Mouse (Mus musculus): ENCODE measurements around the gene Olfm2.
"Not testable (repeated sequence)": the region's sequence is repeated elsewhere in the genome, so short reads cannot be mapped to it uniquely, and the experiment has no call there.

Olfm2 gene

GRCm38 (mm10) chr9:20696107-20696712 lies 49.9 kb downstream of the Olfm2 start:
- no peak for DNase-seq (ENCODE audit: low spot score)

DNA sequence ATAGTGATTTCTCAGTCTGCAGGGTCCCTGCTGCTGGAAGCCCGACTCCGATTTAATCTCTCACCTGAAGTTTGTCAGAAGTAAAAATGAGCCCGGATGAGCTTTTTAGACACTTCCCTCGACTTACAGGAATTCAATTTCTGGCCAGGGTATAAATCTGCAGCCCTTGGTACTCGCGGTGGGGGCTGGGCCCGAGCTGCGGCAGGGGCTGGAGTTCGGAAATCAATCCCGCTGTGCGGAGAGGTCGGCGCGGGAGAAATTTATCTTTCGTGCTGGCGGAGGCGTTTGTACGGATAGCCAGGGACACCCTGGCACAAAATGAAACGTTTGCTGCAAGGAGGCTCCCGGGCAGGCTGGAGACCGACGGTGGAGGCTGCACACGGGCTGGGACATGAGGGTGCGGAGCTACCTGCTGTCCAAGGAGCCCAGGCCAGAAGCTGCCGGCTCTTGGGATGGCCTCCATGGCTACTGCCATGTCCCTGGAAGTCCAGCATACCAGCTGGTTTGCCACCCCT lies 51.4 kb downstream of the Olfm2 start:
- no peak for DNase-seq (ENCODE audit: low spot score)

- no peak for DNase-seq (ENCODE audit: low spot score)
These were observed 53.3 kb downstream of the Olfm2 start for GRCm38 (mm10) chr9:20692863-20693262.

GRCm38 (mm10) chr9:20690449-20690848 lies 55.7 kb downstream of the Olfm2 start:
- DNase-seq (ENCODE audit: low spot score), result not testable (repeated sequence)

GRCm38 (mm10) chr9:20689913-20690312 lies 56.2 kb downstream of the Olfm2 start:
- DNase-seq (ENCODE audit: low spot score), result no peak

DNA sequence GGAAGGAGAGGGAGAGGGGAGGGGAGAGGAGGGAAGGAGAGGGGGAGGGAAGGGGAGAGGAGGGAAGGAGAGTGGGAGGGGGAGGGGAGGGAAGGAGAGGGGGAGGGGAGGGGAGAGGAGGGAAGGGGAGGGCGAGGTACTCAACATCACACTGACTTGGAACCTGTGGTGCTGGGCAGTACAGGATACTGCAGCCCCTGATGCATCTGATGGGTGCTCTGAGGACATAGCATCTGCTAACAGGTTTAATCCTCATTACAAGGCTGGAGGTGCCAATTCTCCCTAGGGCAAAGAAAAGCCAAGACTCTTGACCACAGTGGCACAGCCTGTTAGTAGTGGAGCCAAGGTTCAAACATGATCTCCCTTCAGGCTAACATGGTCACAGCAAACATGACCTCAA lies 56.7 kb downstream of the Olfm2 start:
- DNase-seq (ENCODE audit: low spot score), result no peak

GRCm38 (mm10) chr9:20685081-20685861 lies 60.9 kb downstream of the Olfm2 start:
- DNase-seq (ENCODE audit: low spot score), result no peak

DNA sequence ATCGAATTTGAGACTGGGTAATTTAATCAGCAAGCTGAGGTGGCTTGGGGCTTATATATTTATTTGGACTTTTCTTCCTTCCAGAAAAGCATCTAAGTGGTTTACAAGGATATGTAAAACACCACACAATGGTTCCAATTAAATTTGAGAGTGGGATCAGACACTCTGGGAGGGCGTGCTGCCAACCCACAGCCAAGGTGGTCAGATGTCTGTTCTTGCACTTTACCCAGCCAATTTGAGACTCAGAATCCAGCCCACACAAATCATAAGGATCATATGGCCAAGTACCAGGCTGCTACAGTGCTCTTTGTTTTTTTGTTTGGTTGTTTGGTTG lies 63.8 kb downstream of the Olfm2 start:
- no peak for DNase-seq (ENCODE audit: low spot score)

DNA sequence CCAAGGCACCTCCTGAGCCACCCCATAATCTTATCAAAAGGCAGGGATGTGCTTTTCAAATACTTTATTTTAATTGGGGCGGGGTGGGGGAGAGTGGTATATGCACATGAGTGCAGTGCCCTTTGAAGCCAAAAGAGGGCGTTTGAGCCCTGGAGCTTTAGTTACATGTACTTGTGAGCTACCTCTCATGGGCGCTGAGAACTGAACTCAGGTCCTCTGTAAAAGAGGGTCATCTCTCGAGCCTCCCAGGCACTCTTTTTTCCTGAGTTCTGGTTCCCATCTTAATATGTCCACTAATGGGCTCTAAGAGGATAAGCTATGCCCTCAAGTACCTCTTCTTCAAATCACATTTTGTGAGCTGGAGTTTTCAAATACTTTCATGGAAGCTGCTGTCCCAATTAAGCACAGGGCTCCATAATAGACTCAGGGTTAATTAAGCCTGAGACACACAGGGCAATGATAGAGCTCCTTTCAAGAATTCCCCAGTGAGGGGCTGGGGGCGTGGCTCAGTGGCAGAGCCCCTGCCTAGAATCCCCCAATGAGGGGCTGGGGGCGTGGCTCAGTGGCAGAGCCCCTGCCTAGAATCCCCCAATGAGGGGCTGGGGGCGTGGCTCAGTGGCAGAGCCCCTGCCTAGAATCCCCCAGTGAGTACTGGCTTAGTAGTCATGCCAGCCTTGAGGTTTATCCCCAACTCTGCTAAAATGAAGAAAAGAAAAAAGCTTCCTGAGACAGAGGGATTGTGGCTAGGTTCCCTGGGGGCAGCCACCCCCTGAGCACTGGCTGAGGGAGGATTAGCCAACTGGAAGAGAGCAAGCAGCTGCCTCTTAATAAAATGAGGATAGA lies 64.4 kb downstream of the Olfm2 start:
- DNase-seq (ENCODE audit: low spot score), result no peak

GRCm38 (mm10) chr9:20680378-20680958 lies 65.7 kb downstream of the Olfm2 start:
- no peak for DNase-seq (ENCODE audit: low spot score)

DNA sequence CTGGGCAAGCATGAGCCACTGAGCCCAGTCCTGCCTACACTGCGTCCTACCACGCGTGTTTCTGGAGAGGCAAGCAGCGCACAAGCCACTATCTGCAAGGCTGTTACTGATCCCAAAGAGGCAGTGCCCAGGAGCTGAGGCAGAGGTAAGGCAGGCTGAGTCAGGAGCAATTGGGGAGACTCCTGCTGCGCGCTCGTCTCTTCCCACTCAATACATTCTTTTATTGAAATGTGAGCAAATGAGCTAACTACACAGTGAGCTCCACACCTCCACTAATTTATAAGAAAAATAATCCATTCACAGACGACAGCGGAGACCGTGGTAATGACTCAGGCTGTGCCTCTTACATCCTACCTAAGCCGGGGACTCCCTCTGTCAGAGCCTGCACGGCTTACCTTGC lies 68.3 kb downstream of the Olfm2 start:
- no peak for DNase-seq (ENCODE audit: low spot score)

DNA sequence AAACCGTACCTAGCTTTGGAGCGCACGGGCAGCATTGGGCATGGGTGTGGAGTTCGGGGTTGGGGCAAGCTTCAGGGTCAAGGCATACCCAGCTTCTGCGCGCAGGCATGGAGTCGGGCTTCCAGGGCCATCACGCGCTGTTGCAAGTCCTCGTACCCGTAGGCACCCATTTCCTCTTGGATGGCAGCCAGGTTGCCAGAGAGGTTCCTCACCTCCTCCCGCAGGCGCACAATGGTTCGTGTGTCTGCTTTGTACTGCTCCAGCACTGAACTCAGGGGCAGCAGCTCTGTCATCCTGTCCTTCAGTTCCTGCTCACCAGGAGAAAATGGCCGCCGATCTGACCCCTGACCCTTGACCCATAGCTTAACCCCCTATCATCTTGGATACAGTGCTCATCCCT lies 74.1 kb downstream of the Olfm2 start:
- DNase-seq (ENCODE audit: low spot score), result no peak

DNA sequence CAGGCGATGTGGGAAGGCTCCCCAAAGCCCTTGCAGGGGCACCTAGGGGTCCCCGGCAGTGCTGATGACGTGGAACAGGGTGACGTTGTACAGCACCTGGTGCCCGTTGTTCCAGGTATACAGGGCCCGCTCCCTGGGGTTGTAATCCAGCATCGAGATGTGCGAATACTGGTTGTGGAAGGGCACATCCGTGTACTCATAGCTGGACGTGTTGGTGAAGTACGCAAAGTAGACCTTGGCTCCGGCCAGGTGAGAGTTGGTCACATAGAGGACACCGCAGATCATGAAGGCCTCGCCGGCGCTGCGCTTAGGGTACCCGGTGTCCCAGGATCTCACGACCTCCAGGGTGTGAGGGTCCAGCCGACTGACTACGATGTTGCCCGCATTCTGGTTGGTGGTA lies 78.1 kb downstream of the Olfm2 start:
- DNase-seq (ENCODE audit: low spot score), result no peak

- no peak for DNase-seq (ENCODE audit: low spot score)
These were observed 79.6 kb downstream of the Olfm2 start for GRCm38 (mm10) chr9:20666510-20667034.

DNA sequence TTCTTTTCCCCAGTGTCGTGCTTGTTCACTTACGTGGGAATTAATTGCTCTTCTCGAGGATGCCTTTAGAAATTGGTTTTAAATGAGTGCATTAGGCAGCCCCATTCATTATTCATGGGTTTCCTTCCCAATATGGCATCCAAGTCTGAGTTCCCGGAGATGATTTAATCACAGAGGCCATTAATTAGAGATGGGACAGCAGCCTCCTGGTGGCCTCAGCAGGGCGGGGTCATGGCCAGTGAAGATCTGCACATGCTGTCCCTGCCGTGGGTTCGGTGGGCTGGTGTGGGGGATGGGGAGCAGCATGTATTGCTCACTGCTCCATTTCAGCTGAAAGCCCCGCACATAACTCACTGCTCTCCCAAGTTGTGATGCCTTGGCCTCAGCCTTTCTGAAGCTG lies 80.2 kb downstream of the Olfm2 start:
- DNase-seq (ENCODE audit: low spot score), result no peak

DNA sequence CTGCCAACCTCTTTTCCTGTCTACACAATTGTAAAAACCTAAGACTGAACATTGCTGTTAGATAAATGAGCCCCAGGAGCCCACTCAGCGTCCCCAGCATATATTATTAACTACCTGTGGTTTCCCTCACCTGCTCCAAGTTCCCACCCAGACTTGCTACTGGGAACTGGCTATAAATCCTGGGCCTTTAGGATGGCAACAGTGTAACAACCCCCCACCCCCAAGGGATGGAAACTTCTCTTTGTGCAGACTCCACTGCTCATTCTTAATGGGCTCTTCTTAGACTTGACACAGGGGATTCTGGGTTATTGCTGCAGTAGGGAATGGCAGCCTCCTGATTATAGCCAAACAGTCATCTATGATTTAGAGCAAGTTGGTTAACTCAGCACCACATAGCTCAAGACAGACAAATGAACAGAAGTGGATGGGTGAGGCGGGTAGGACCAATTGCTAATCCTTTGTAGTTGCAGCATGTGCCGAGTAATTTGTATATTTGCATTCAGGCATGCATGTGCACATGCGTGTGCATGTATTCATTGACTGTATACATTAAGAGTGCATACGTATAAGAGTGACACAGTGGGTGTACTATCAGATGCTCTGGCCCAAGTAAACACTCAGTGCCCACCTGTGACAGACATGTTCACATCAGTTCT lies 81.0 kb downstream of the Olfm2 start:
- no peak for DNase-seq (ENCODE audit: low spot score)

- DNase-seq (ENCODE audit: low spot score), result no peak
These were observed 81.8 kb downstream of the Olfm2 start for GRCm38 (mm10) chr9:20664366-20664765.

GRCm38 (mm10) chr9:20663956-20664355 lies 82.2 kb downstream of the Olfm2 start:
- DNase-seq (ENCODE audit: low spot score), result no peak

DNA sequence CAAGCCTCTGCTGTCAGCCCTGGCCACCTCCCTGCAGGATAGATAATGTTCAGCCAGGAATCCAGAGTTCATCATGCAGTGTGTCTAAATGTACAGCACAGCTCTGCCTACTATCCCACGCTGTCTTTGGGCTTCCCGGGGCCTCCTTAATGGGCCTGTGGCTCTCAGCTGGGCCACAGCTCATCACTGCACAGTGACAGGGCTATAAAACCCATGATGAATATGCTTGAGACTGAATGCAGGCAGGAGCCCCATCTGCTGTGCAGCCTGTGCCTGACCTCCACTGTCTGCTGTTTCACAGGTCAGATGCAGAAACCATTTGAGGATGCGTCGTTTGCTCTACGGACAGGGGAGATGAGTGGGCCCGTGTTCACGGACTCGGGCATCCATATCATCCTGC lies 83.3 kb downstream of the Olfm2 start:
- DNase-seq (ENCODE audit: low spot score), result no peak

GRCm38 (mm10) chr9:20662325-20662724 lies 83.8 kb downstream of the Olfm2 start:
- DNase-seq (ENCODE audit: low spot score), result no peak

DNA sequence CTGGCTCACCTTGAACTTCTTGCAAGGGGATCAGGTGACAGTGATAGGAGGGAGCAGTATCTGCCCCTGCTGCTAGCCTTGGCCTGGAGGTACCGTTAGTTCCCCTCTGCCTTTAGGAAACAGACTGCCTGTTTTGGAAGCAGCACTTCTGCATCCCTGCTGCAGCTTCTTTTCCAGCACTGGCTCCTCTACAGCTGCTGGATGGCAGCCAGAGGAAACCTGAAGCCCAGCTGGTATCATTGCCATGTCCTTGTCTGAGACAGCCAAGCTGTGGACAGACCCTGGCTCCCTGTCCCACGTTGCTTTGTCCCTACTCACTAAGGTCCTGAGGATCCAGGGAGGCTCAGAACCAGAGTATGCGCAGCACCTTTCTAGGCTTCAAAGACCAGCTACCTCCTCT lies 88.6 kb downstream of the Olfm2 start:
- DNase-seq (ENCODE audit: low spot score), result no peak

DNA sequence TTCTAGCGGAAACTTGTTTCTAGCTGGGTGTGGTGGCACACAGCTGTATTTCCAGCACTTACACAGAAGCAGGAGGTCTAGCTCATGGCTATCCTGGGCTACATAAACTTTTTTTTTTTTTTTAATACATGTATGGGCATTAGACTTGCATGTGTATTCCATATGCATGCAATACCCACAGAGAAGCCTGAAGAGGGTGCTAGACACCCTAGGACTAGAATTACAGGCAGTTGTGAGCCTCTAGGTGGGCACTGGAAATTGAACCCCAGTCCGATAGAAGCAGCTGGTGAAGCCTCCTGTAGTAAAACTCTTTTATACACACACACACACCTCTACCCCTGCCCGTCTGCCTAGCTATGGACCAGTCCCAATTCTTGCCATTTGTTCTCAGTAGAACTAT lies 92.3 kb downstream of the Olfm2 start:
- no peak for DNase-seq (ENCODE audit: low spot score)

All from urinary bladder, postnatal 10 days (tissue).